Mouse (Mus musculus) spleen, adult 12 weeks (tissue): ENCODE measurements at regions not wholly inside any gene's neighbourhood (a gene's known extent, or its start where the extent isn't known, plus 50 kb on each side); places are given as distances from the start of the nearest gene placed in this dataset.

Source experiments
- DNase-seq: peaks from one replicate; pipeline ENCODE4 v3.0.0; 2022; ENCODE audit warnings: low spot score

DNA sequence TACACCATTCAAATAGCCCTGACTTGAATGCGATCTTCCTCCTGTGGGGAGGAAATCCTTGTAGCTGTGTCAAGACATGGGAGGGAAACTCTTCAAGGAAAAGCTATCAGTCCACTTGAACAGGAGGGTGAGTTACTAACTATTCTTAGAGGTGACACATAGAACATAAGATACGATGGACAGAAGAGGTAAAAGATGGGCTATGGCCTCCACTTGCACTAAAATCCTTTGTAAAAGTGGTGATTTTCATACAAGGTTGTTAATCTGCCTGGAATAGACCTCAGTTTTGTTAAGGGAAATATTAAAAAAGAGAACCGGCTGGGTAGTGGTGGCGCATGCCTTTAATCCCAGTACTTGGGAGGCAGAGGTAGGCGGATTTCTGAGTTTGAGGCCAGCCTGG, 102.1 kb upstream of the Cpm start:
- DNase-seq, result no peak

DNA sequence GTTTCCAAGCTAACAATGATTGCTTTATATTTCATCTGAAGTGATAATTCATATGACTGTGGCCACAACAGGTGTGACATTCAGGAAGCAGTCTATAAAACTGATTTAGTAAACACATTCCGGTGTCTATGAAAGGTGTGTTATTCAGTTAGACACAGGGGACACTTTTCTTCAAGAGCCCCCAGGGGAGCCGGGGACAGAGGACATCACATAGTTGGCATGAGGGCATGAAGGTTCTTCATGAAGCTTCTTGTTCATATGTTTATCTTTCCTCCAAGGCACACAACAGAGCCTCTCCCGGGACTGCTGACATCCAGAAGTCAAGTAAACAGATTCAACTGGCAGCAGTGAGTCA, 102.5 kb upstream of the Cpm start:
- no peak for DNase-seq

- no peak for DNase-seq
These were observed 103.1 kb upstream of the Cpm start for GRCm38 (mm10) chr10:117526008-117526833.

- DNase-seq, result no peak
These were observed 103.7 kb upstream of the Cpm start for GRCm38 (mm10) chr10:117525608-117526007.

GRCm38 (mm10) chr10:117524926-117525565, 104.3 kb upstream of the Cpm start:
- no peak for DNase-seq

GRCm38 (mm10) chr10:117524101-117524500, 105.2 kb upstream of the Cpm start:
- DNase-seq, result no peak

GRCm38 (mm10) chr10:117522906-117523829, 106.1 kb upstream of the Cpm start:
- DNase-seq, result no peak

DNA sequence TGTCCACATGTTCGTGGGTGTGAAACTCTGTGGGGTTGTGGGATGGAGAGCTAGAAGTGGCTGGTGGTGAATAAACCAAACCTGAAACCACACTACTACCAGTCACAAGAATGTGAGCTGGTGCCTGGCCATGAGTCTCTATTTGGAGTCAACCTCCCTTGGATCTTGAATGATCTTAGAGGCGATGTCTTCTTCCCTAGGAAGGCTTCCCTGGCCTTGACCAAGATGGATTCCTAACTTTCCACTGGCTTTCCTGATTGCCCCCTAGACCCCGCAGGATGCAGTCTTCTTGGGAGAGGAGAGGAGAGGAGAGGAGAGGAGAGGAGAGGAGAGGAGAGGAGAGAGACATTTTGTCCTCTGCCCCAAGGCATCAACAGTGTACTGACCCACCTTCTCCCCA, 106.9 kb upstream of the Cpm start:
- DNase-seq, result no peak

- DNase-seq, result no peak
These were observed 107.7 kb upstream of the Cpm start for GRCm38 (mm10) chr10:117521315-117522270.

DNA sequence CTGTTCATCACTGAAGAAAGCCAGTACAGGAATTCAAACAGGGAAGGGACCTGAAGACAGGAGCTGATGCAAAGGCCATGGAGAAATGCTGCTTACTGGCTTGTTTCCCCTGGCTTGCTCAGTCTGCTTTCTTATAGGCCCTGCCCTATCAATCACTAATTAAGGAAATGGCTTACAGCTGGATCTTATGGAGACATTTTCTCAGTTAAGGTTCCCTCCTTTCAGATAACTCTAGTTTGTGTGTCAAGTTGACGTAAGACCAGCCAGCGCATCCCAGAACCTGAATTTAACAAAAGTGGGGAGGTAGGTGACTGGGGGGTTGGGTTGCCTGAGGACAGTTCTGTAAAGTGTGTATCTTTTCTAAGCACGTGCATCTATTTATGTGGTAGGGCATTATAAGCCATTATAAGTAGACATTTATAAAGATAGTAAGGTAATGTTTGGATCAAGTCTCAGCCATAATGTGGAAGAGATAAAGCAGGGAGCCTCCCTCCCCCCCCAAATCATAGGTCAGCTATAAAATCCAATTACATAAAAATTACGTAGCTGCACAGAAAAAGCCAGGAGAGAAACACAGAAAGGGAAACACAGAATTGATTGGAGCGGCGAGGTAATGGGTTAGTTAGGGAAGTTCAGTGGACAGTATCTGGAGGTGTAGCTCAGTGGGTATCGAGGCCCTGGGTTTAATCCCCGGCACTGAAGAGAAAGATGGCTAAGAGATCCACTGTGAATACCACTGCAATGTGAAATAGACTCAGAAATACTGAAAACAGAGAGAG, 108.6 kb upstream of the Cpm start:
- DNase-seq, result no peak

DNA sequence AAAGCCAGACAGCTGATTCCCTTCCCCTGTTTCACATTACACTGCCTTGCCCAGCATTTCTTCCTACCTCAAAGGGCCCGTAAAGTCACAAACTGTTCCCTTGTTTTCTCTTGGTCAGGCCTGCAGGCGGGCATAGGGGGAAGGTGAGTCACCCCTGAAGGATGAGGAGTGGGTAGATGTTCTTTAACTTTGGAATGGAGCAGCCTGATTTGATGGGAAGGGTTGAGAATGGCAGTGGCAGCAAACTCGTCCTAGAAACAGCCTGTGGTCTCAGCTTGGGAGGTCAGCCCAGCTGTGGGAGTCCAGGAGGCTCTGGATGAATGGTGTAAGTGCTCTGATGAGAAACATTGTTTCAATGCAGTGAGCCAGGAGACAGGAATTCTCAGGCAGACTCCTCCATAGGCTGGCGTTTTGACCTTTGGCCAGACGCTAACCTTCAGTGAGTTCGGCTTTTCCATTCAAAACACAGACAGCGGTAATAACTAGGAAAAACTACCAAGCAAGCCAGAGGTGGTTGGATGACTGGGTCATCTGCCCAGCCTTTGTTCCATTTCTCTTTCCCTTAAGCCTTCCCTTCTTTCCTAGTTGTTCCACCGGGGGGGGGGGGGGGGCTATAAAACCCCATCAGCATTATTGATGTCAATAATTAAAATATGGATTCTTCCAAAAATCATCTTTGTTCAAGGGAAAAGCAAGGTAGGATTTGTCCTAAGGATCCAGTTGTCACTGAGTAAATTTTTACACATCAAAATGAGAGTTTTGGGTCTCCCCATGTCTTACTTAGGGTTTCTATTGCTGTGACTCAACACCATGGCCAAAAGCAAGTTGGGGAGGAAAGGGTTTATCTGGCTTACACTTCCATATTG, 109.4 kb upstream of the Cpm start:
- DNase-seq, result no peak

- no peak for DNase-seq
These were observed 110.3 kb upstream of the Cpm start for GRCm38 (mm10) chr10:117518793-117519669.

DNA sequence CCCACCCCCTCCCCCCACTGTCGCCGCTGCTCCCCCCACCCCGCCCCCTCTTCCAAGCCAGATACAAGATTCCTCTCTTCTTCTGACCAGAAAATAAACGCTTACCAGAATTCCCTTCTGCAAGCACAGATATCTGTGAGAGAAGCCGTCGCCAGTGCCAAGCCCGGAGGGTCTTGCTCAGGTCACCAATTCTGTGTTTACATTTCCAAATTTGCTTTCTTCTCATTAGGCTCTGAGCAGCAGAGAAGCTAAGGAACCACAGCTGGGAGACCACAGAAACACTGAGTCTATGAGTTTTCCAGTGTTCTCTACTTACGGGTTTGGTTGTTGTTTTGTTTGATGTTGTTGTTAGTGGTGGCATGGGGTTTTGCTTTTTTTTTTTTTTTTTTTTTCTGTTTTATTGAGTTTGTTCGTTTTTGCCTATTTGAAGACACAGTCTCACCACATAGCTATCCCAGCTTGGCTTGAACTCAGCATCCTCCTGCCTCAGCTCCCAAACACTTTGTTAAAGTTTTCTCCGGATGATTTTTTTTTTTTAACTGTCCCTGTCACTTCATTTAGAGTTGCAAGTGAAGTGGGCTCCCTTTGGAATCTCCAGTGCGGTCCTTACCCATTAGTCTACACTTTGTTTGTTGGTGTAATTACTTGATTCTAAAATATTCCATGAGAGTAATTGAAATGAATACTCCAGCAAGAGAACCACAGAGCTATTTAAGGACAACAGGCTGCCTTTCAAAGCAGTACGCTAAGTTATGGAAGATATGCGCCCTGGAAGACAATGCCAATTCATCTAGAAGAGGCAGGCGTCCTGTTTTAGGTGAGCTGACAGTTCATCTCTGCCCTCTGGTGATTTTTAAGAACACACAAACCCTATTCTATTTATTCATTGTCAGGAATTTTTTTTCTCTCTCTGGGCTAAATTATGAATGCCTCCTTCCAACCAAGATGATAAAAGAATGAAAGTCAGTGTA, 111.2 kb upstream of the Cpm start:
- DNase-seq, result no peak

GRCm38 (mm10) chr10:117517071-117517714, 112.1 kb upstream of the Cpm start:
- DNase-seq, result no peak

DNA sequence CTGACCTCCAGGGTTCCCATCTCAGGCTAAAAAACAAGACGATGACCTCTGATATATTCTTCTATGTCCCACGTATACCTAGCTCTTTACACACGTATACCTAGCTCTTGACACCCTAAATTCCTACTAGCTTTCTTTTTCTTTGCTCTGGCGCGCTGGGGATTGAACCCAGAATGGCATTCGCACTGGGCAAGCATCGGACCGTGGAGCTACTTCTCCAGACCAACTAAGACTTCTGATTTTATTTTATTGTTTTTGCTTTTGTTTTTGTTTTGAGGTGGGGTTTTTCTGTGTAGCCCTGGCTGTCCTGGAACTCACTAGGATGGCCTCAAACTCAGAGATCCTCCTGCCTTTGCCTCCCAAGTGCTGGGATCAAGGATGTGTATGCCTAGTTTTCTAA, 112.8 kb upstream of the Cpm start:
- DNase-seq, result no peak

DNA sequence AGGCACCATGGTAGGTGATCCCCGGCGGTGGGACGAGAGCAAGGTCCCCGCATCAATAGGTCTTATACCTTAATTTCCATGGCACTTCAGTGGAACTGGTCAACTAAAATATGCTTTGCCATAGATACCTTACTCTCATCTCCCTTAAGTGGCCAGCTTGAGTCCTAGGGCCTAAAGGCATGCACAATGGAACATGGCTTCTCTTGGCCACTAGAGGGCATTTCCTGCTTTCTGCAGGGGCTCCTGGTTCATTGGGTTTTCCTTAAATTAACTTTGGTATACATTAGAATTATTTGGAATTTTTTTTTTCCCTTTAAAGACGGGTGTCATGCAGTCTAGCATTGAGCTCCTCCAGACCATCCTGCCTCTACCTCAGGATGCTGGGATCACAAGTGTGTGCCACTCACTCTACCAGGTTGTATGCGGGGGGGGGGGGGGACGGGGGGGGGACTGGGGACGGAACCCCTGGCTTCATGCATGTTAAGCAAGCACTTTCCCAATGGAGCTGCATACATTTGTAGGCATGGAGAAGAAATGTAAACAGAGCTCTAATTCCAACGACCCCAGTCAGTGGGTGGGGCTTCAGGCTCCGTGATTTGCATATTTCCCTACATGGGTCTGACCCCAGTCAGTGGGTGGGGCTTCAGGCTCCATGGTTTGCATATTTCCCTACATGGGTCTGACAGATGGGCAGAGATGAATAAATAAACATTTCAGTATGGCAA, 113.4 kb upstream of the Cpm start:
- DNase-seq, result no peak
